Mouse (Mus musculus) activated CD4-positive, CD25-positive, alpha-beta regulatory T cell (primary cell): Measurements from ENCODE around the gene Tnfrsf12a. TPM values are rescaled to one million over a fixed set of nuclear protein-coding genes. Genes with fewer than 3 reads are reported as not detected.

Source experiments
- polyA plus RNA-seq, 2 experiments: library from polyadenylated mRNA; unstranded; fragments of 100-300 nt; shearing (Covaris generic); gene quantifications; one replicate each; pipeline ENCODE4 v1.2.1; 2017

Tnfrsf12a gene
- 1 to 10 TPM; 5.5 to 6.7 TPM for polyA plus RNA-seq

DNA sequence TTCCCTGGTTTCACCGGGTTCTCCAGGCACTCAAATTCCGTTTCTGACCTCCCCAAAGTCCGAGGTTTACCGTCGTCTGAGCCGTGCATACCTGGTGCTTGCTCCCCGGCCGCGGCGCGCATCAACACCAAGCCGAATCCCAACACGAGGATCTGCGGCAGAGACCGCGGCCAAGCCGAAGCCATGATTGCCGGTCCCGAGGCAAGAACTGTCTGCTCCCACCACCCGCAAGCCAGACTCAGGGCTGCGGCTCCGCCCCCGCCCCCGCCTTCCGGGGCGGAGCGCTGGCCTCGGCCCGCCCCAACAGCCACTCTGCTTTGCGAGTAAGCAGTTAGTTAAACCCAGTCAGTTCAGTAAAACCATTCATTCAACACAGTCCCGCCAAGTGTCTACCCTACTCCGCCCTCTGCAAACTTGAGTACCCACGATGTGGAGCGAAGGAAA lies at the start of gene Tnfrsf12a:
TSS of gene Tnfrsf12a (minus strand) at position 233 of the 444 bp plus-strand sequence.

DNA sequence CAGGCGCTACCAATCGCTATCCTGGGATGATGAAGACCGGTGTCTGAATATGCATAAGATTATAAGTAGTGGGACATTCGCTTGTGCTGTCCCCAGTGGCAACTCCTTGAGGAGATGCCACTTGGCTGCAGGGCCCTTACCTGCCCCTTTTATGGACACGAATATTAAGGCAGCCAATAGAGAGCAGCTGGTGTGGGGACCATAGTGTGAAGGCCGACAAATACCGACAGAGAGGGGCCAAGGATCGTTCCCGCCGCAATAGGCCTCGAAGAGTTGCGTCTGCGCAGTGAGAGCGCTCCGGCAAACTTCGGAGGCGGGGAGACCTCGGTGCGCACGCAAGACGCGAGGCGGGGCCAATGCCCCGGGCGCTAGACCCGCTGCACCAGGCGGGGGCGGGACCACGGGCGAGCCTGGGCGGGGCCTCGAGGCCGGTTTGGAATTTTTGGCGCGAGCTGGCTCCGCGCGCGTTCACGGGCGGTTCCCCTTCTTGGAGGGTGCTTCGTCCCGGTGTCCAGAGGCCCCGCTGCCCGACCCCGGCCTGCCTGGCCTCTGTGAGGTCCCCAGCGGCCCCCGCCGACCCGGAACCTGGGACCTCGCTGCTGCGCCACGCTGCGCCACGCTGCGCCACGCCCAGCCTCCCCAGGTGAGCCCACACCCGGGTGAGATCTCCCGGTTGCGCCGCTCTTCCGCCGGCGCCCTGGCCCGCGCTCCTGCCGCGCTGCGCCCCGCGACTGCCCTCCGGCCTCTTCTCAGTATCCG lies 48.9 kb upstream of the Tnfrsf12a start, which contains the start of gene Pkmyt1:
TSS of gene Pkmyt1 (plus strand) at position 338 of the 759 bp plus-strand sequence.

DNA sequence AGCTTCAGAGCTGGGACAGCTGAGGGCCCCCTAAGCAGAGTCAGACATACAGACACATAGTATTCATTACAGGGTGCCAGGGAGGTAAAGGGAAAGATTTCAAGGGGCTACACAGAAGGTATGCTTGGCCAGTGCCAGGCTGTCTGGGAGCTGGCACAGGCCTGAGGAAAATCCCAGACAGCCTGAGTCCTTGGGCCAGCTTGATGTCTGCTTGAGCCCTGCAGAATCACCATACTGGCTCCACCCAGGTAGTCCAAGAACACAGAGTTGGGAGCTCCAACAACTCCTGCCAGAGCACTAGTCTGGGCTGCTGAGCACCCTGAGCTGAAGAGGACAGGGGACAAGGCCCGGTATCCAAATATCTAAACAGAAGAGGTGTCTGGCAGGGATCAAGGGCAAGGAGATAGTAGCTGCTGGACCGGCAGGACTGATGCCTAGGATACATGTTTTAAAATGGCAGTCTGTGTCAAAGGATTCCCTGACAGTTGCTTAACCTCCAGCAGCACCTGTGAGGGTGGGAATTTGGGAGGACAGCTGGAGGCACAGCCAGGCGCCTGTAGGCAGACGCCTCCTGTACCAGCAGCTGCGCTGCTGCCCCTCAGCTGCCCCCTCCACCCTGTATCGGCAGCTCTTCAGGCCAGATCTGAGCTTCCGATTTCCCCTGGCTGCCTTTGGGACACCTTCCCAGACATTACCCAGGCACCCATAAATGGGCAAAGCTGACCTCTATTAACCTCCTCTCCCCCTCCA lies 45.3 kb upstream of the Tnfrsf12a start, which contains the start of gene 1520401A03Rik:
TSS of gene 1520401A03Rik (minus strand) at position 408 of the 750 bp plus-strand sequence.

DNA sequence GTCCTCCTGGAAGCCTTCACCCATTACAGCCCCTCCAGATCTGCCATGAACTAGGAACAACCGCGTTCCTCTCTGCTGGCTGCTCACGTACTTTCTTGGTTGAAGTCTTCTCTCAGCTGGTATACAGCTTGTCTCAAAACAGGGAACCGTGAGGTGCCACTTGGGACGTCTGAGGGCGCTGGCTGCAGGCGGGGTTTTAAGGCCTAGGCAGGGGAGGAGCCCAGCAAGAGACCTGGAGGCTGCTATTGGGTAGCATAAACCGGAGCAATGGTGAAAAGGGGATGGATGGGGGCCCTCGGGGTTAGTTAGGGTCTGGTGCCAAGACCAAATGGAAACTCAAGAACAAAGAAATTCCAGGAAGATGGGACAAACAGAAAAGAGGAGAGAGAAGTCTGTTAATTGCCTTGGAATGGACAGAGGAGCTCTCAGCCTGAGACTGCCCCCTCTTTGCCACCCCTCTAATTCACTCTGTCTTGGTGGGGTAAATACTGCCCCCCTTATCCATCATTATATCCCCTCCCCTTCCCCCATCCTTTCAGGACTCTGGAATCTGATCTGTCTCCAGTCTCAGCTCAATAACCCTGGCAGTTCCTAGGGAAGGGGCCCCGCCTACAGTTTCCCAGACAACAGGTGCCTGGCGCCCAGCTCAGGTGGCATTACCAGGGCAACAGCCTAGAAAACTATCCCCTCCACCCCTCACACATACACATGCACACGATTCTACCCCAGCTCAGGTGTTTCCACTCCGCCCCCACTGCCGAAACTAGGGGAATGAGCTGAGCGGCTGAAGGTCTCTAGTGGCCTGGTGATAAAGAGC lies 6.8 kb upstream of the Tnfrsf12a start, which contains the start of gene Cldn9:
TSS of gene Cldn9 (minus strand) at position 171 of the 817 bp plus-strand sequence.

DNA sequence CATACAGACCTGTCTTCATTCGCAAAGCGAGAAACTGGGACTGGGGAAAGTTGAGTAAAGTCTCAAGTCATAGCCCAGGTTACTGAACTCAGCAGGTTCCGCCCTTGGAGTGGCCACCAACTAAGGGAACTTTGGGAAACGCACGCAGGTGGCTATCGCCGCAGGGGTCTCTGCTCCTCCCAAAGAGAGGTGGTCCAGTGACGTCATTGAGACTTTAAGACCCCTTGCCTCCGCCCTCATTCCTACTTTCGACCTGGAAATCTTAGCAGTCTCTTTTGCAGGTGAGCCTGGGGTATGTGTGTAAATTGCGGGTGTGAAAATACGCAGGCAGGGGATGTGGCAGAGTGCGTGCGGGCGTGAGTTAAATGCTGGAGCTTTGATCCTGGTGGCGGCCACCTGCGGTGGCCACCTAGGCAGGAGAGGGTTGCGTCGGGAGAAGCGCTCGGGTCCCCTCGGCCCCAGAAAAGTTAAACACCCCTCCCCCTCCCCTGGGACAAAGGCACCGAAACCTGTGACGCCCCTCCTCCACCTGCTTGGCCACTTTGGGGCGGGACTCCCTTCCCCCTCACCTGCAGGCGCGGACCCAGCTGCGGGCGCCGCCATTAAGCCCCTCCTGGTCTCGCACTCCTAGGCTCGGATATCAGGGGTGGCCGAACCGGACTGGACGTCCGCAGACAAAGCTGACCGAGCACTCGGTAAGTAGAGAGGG lies 2.0 kb upstream of the Tnfrsf12a start, which contains the start of gene Cldn6:
TSS of gene Cldn6 (plus strand) at position 123 of the 709 bp plus-strand sequence.

DNA sequence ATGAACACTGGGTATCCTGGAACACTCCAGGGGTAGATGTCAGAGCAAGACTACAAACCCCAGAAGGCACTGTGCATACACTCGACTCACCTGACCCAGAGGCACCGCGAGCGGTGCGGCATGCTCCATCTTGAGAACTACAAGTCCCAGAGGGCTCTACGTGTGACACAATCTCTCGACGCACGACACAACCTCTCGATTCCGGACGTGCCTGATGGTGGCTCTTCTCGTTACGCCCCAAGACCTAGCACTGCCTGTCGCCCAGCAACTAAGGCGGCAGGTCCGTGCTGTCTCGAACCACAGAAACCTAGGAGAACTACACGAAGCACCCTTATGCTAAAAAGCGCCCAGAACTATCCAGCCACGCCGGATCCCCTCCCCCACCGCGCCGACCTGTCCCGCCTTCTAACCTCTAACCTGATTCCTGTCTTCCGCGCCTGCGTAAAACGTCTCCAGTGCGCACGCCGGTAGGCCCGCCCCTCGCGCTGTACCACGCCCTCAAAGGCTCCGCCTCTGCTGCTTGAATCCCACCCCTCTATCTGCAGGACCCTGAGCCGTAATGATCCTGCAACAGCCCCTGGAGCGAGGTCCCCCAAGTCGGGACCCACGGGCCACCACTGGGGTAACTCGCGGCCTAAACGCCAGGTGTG lies 3.7 kb downstream of the Tnfrsf12a start, which contains the start of the genes Hcfc1r1 and Thoc6:
TSS of gene Hcfc1r1 (plus strand) at position 173 of the 650 bp plus-strand sequence.
TSS of gene Thoc6 (minus strand) at position 459 of the 650 bp plus-strand sequence.

DNA sequence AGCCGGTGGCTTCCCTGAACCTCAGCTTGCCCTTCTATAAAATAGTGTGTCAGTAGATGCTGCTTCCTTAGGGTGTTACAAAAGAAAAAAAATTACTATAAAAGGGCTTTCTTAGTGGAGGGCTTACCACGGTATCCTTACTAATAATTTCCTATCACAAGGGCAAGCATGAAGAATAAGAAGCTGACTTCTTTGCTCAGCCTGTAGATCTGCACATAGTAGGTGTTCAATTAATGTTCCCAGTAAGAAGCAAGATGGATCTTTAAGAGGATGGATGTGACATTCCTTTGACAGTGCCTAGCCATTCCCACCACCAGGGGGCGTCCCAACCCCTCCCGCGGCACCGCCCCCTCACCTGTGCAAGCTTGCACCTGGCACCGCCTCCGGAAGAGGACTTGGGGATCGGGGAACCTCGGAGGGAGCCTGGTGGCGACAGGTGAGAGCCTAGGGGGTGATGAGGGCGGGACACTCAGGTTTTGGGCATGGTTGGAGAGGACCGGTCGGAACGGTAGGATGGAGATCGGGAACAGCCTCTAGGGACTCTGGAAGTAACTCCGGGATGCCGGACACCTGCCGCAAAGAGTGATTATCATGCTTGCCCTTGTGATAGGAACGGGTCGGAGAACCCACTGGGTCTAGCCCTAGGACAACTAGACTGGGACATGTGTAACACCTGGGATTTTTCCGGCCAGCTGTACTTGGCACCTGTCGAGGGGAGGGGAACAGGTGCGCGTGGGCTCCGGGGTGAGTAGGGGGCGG lies 17.0 kb downstream of the Tnfrsf12a start, which contains the start of gene Bicdl2:
TSS of gene Bicdl2 (plus strand) at position 390 of the 759 bp plus-strand sequence.

DNA sequence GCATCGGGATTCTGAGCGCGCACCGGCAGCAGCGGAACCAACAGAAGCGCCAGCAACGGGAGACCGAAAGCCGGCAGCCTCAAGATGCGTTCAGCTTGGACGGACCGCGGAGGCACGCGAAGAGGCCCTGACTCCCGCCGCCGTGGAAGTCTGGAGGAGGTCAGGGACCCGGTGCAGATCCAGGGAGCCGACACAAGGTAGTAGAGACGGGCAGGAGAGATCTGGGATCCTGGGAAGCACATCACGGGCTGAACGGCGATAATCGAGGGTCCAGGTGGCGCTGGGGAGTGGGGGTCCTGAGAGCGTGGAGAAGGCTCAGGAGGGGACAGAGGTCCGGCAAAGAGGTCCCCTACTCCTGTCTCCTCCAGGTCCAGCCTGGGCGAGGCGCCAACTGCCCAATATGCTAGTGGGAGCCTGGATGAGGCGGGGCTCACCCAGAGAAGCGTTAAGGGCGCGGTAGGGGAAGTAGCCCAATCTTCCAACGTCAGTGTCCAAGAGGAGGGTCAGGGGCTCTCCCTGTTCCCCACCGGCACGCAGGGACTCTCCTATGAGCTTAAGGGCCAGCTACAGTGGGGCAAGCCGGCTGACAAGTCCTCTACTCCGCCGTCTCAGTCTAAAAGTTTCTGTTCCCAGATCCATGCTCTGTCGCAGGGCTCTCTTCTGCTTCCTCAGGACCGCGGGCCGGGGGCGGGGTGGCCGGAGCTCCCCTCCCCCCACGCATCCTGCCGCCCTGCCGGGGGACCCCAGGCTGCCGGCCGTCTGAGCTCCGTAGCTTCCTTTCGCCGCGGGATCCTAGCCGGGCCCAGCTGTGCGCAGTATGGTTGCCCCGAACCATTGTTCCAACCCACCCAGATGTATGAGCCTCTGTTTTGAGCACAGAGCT lies 32.4 kb downstream of the Tnfrsf12a start, which contains the start of gene Mmp25:
TSS of gene Mmp25 (minus strand) at position 665 of the 883 bp plus-strand sequence.

Other genes starting within 250 kb of the Tnfrsf12a start
- under 1 TPM in 1 of 2 experiments, not detected in 1; 0.02 TPM for gene Vmn2r117, start 197.8 kb downstream of the Tnfrsf12a start, polyA plus RNA-seq
- gene Zfp213, start 113.2 kb downstream of the Tnfrsf12a start, polyA plus RNA-seq = 10 to 100 TPM; 12.5 to 13.4 TPM
- not detected for gene Zfp13, start 78.0 kb downstream of the Tnfrsf12a start, polyA plus RNA-seq
- gene Zscan10, start 76.6 kb downstream of the Tnfrsf12a start, polyA plus RNA-seq = 1 to 10 TPM in 1 of 2 experiments, under 1 TPM in 1; 0.19 to 1.2 TPM
- gene Mmp25, start 32.2 kb downstream of the Tnfrsf12a start, polyA plus RNA-seq = under 1 TPM; 0.12 to 0.99 TPM
- gene Bicdl2, start 17.0 kb downstream of the Tnfrsf12a start, polyA plus RNA-seq = under 1 TPM; 0.11 to 0.43 TPM
- gene Hcfc1r1, start 3.9 kb downstream of the Tnfrsf12a start, polyA plus RNA-seq = 10 to 100 TPM; 49.0 to 52.4 TPM
- 10 to 100 TPM; 30.0 to 38.4 TPM for gene Thoc6, start 3.6 kb downstream of the Tnfrsf12a start, polyA plus RNA-seq
- under 1 TPM in 1 of 2 experiments, not detected in 1; 0.11 TPM for gene Cldn6, start 1.8 kb upstream of the Tnfrsf12a start, polyA plus RNA-seq
- under 1 TPM in 1 of 2 experiments, not detected in 1; 0.12 TPM for gene Cldn9, start 6.6 kb upstream of the Tnfrsf12a start, polyA plus RNA-seq
- gene 1520401A03Rik, start 45.3 kb upstream of the Tnfrsf12a start, polyA plus RNA-seq = under 1 TPM; 0.10 to 0.39 TPM
- gene Pkmyt1, start 48.9 kb upstream of the Tnfrsf12a start, polyA plus RNA-seq = 10 to 100 TPM; 31.6 to 39.0 TPM
- gene Paqr4, start 63.4 kb upstream of the Tnfrsf12a start, polyA plus RNA-seq = 10 to 100 TPM; 10.0 to 20.7 TPM
- 10 to 100 TPM in 1 of 2 experiments, 1 to 10 TPM in 1; 4.0 to 11.8 TPM for gene Kremen2, start 68.4 kb upstream of the Tnfrsf12a start, polyA plus RNA-seq
- gene Flywch1, start 94.1 kb upstream of the Tnfrsf12a start, polyA plus RNA-seq = 10 to 100 TPM; 23.5 to 40.0 TPM
- 1 to 10 TPM; 6.3 to 7.6 TPM for gene Flywch2, start 108.6 kb upstream of the Tnfrsf12a start, polyA plus RNA-seq
- 100 to 1,000 TPM; 921 to 934 TPM for gene Srrm2, start 113.1 kb upstream of the Tnfrsf12a start, polyA plus RNA-seq
- gene Elob, start 151.7 kb upstream of the Tnfrsf12a start, polyA plus RNA-seq = 100 to 1,000 TPM; 701 to 738 TPM
- gene Prss33, start 158.6 kb upstream of the Tnfrsf12a start, polyA plus RNA-seq = under 1 TPM; 0.17 to 0.39 TPM
- gene Prss32, start 166.4 kb upstream of the Tnfrsf12a start, polyA plus RNA-seq = under 1 TPM in 1 of 2 experiments, not detected in 1; 0.77 TPM
- gene Prss41, start 166.7 kb upstream of the Tnfrsf12a start, polyA plus RNA-seq = 1 to 10 TPM; 1.9 to 3.0 TPM
- not detected for gene Prss21, start 190.6 kb upstream of the Tnfrsf12a start, polyA plus RNA-seq
- gene Dcpp1, start 203.4 kb upstream of the Tnfrsf12a start, polyA plus RNA-seq = not detected
- gene Dcpp2, start 203.4 kb upstream of the Tnfrsf12a start, polyA plus RNA-seq = not detected
- not detected for gene Dcpp3, start 240.0 kb upstream of the Tnfrsf12a start, polyA plus RNA-seq